Mouse (Mus musculus) testis, postnatal 14 days (tissue): Measurements from ENCODE around the gene Gm45837.

ENCODE experiments used
- DNase-seq: peaks from one replicate; pipeline ENCODE4 v3.0.0; 2021; ENCODE audit warnings: low spot score

The Gm45837 gene

DNA sequence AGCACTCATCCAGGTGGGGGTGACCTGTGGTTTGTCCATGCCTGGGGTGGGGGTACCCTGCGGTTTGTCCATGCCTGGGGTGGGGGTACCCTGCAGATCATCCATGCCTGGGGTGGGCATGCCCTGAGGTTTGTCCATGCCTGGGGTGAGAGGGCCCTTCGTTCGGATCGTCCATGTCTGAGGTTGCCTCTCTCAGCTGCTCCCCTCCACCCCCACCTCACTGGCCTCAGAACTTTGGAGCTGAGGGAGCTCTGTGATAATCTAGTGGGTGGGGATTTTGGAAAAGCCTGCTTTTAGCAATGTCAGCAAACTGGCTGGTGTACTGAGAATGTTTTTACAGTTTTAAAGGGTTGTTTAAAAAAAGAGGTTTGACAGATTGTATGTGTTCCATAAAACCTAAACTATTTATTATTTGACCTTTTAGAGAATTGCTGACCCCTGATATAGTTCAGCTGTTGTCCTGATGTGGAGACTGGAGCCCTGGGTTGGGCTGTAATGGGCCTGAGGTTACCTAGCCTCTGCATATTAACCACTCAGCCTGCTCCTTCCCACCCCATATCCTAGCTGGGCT is 18.7 kb upstream of the Gm45837 start:
- DNase-seq = no peak

DNA sequence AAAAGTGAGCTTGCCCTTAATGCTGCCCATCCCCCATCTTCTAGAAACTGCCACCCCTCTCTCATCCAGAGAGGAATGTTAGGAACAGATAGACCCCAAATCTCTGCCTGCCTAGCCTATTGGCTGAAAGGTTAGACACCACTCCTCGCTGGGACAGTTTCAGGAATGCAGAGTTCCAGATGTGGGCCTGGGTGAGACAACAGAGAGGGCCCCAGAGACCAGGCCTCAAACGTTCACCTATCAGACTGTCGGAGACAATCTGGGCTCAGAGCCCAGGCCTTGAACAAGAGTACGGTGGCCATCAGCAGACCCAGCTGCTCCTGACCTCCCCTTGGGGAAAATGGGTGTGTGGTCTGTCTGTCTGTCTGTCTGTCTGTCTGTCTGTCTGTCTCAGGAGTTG is 17.7 kb upstream of the Gm45837 start:
- DNase-seq = peak; percentile 41

DNA sequence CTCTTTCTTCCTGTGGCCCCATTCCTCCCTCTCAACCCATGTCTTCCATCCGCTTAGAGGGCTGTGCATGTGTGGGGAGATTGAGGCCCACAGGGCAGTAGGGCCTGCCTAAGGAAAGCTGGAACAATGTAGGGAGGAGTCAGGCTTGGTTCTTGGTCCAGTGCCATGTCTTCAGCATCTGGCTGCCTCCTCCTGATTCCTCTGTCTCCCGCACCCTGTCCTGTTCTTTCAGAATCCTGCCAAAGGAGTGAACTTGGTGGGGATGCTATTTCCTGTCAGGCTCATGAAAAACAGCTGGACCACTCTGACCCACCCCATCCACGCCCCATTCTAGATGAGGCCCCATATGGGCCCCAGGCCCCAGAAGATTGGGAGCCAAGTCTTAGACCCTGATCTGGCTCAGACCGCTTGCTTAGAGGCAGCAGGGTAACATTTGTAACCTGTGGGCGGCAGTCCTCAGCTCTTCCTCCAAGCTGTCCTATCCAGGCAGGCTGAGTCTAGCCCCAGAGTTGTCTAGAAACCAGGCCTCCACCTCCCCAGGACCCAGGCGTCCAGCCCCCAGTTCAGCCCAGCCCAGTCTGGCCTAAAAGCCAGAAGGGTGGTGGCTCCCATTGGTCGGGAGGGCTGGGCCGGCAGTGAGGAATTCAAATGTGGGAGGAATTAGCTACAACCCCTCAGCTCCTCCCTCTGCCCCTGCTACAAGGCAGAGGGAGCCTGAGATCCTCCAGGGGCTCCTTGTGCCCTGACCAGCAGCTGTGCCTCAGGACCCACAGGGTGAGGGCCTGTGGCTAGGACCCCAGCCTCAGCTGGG is 16.8 kb upstream of the Gm45837 start:
- peak; percentile 73 for DNase-seq

DNA sequence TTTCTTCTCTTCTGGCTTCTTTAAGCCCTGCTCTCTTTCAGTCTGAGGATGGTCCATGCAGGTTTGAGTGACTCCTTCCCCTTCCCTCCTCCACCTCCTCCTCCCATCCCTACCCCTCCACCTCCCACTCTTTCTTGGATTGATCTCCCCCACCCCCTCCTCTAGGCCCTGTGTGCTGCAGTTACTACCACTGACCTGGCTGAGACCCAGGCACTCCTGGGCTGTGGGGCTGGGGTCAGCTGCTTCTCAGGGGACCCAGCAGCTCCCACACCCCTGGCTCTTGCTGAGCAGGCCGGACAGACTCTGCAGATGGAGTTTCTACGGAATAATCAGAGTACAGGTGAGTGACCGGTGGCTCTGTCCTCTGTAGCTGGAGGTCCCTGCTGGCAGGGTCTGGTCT is 16.1 kb upstream of the Gm45837 start:
- no peak for DNase-seq

DNA sequence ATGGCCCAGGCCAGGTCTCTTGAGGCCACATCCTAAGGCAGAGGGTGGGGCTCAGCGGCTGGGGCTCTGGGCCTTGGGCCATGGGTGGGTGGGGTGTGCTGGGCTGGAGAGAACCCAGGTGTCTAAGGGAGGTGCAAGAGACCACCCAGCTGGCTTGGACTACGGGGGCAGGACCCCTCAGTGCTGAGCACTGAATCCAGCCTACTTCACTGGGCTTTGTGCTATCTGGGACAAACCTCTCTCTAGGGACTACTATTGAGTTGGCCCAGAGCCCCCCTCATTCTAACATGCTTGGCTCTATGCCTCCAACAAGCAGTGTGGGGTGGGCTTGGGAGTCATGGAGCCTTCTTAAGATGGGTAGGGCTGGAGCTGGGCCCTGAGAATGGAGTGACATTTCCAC is 15.2 kb upstream of the Gm45837 start:
- DNase-seq = no peak

DNA sequence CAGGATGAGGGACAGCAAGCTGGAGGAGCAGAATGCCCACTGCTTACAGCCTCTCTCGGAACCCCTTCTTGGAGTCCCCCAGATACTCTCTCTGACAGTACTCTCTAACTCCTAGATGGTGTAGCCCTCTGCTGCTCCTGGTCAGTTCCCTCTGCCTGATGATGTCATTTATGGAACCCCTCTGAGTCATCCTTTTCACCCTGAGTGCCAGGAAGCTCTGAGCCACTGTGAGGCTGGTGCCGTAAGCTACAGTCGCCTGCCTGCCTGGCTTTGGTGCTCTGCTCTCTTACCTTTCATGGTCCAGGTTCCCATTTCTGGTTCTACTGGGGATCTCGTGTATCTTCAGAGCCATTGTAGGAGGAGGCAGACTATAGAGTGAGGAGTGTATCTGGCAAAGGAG is 13.5 kb upstream of the Gm45837 start:
- no peak for DNase-seq

DNA sequence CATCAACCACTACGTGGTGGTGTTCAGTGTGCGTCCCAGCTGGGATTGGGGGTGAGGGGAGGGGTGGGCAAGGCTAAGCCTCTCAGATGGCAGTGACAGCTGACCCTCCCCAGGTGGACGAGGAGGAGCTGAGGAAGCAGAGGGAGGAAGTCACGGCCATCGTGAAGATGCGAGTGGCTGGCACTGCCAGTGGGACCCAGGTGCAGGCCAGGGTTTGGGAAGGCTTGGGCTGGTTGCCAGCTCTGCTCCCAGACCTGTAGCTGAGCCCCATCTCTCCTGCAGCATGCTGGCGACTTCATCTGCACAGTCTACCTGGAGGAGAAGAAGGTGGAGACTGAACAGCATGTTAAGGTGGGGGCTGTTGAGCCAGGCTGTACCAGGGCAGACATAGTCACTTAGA is 9.2 kb upstream of the Gm45837 start:
- DNase-seq = no peak

DNA sequence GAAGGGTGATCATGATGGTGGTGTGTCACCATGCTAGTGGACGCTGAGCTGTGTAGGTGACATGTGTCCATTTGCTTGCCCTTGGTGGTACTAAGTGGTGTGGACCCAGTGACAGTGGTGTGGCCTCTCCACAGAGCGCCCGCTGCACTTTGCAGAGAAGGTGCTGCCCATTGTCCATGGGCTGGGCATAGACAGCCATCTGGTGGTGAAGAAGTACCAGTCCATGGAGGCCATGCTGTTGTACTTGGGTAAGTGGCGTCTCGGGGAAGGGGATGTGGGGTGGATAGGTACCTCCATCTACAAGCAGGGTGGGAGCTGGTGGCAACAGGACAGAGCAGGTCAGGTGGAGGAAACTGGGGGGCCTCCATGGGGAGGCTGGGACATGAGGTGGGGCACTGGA is 6.9 kb upstream of the Gm45837 start:
- no peak for DNase-seq

DNA sequence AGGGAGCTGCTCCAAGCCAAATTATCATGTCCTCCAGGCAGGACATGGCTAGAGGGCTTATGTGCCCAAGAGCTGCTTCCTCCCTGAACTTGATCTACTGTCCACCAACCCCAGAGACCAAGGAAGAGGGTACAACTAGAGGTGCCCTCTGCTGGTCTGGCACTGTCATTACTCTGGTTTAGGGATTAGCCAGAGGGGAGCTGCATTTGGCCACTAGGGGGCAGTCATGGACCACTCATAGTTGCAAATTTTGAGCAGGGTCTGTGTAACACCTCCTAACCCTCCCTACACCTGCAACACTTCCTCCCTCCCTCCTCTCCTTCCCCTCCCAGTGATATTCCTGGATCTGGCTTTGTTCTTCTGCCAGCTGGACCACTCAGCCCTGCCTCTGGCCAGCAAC is 2.1 kb downstream of the Gm45837 start:
- DNase-seq = peak; percentile 70

DNA sequence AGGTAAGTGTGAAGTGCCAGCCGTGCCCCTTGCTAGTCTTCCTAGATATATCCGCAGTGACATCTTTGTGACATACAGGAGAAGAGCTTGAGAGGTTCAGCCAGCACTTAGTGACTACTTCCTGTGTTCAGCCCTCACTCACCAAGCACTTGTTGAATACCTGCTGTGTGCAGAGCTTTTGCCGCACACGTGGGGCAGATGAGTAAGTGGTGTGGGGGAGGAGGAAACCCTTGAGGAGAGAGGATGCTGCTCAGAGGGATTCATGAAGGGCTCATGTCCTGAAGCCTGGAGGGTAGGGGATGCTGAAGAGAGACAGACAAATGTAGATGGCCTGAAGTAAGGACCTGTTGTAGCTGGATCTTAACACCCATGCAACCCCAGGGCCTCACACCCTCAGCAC is 3.5 kb downstream of the Gm45837 start:
- no peak for DNase-seq

DNA sequence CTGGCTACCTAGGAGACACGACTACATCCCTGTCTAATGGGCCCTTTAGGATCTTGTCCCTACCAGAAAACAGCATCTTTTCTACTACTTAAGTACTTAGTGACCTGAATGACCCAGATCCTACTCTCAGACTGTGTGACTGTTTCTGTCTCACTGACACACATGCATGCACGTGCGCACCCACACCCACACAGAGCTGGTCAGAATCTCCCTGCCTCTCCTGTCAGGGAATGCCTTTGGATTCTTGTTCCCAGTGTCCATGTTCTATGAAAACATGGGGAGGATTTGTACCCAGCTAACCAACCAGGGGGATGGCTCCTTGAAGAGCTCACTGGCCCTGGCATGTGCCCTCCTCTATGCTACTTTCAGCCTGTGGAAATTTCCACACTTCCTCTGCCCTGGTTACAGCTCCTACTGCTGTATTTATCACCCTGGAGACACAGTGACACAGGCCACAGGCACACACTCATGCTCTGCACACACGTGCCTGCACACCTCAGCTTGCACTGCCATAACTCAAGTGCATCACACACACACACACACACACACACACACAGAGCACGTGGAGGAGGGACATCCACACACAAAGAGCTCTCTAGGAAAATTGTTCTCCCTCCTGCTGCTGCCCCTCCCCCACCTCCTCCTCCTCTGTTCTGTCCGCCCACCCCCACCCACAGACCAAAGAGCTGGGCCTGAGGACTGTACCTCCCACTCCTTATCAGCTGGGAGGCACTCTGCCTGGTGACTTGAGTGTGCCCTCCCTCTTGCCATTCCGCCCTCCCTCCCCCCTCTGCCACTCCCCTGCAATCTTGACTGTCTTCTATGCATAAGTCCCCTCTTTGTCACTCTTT is 4.2 kb downstream of the Gm45837 start:
- no peak for DNase-seq

DNA sequence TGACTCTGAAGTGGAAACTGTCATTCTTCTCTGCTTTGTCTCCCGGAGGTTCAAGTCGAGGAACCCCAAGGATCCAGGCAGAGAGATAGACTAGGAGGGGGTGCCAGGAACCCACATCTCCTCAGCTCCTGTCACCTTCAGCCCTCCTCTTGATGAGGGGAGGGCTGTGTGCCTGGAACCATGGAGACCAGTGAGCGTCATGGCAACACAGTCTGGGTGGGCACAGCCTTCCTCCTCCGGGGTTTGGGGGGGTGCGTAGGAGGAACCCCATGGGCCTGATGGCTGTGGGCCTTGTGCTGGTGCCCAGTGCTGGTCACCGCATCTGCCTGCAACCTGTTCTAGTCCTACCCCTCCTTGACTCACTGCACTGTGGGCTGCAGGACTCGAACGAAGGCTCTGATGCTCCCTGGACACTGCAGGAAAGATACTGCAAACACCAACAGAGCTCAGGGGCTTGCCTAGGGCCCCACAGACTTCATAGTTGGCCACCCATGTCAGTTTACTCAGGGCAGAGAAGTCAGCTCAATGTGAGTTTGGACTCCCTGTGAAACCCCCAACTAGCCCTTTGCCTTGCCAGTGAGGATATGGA is 4.9 kb downstream of the Gm45837 start:
- no peak for DNase-seq

DNA sequence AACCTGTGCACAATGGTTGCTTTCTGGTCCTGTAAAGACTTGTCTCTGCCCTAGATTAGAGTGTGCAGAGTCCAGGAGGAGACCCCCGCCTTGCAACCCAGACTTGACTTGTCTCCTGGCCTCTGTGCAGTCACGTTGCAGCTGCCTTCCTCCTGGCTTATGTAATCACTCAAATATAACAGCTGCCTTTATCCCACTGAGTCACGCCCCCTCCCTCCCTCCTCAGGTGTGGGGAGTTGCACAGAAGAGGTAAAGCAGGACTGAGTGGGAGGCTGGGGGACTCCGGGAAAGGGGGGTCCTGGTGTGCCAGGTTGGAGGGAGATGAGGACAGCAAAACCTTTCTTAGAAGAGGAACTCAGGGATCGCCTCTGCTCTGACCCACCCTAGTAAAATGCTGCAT is 5.7 kb downstream of the Gm45837 start:
- DNase-seq = no peak

DNA sequence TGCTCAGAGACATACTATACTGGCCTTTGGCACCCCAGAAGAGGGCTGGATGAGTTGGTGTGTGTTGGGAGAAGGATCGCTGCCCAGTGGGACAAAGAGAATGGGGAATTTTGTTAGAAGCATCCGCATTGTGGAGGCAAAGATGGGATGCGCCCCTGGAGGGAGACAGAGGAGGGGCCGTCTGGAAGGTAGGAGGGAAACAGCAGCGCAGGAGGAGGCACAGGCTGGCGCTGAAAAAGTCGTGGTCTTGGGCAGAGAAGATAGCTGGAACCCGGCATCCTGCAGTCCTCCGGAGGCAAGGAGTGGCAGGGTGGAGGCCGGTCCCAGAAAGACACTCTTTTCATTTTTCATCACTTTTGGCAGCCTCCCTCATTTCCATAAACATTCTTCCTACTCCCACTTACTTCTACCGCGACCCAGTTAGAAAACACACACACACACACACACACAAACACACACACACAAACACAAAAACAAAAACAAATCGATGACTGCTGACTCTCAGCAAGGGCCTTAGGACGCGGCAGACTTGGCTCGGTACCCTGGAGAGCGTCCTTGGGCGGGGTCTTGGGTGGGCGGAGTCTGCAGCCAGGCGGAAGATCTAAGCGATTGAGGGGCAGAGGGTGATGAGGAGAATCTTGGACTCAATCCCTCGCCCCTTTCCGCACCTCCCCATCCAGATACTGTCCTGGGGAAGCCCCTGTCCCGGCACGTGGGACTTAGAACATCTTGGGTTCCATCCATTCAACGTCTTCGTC is 8.5 kb downstream of the Gm45837 start:
- no peak for DNase-seq

DNA sequence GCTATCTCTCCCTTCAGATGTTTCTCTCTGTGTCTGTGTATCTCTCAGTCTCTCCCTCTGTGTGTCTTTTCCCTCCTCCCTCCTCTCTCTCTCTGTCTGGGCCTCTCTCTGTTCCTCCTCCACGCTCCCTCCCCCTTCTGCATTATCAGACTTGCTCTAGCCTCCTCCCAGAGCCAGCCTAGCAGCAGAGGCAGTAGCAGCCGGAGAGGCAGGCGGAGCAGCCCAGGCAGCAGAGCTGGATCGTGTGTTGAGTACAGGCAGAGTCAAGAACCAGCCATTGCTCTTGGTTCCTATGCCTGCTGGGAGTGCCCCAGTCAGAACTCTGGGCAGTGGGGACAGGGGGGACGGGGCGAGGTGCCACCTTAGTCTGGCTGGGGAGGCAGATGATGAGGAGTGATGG is 10.8 kb downstream of the Gm45837 start, which contains the start of gene Pde2a:
Pde2a (plus strand) TSS at position 163 of the 400 bp plus-strand sequence.
- DNase-seq = no peak

DNA sequence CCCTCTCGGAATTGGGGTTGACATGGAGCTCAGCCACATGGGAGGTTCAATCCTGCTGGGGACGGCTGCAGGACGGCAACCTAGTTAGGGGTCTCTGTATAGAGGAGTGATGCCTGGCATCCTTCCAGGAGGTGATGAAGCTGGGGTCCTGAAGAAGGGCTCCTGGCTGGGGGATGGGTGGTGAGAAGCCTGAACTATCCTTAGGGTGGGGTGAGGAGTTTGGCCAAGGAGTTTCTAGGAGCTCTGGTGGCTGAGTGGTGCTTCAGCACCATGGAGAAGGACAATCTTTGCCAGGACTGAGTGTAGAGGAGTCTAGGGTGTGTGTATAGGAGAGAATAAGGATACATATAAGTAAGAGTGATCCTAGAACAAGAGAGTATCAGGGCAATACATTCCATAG is 11.4 kb downstream of the Gm45837 start:
- DNase-seq = no peak

DNA sequence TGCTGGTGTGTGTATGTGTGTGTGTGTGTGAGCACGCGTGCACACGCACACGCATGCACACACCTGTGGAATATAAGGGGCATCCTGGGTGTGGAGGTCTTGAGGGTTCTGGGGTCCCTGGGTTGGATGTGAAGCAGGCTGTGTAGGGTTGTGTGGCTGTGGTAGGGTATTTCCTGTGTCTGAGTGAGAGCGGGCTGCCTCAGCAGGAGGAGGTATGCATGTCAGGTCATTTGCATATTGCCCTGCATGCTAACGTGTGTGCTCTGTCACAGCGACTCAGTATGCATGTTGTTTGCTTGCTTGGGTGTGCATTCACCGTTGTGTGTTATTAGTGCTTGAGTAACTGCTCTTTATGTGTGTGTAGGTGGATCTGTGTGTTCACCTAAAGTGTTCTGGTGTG is 12.0 kb downstream of the Gm45837 start:
- DNase-seq = no peak

DNA sequence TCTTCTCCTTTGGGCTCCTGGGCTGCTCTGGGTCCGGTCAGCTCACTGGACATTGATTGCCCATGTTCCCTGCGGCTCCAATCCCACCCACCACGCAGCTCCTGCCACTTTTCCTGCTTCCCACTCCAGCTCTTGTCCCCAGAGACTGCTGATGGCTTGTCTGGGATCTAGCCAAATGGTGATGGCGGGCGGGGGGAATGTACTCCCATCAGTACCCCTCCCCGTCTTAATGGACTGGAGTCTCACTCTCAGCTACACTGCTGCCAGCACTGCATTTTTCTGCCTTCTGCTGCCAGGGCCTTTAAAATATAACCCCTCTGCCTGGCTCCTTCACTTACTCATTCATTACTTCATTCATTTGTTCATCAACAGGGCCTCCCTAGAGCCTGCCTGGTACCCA is 13.3 kb downstream of the Gm45837 start:
- no peak for DNase-seq

DNA sequence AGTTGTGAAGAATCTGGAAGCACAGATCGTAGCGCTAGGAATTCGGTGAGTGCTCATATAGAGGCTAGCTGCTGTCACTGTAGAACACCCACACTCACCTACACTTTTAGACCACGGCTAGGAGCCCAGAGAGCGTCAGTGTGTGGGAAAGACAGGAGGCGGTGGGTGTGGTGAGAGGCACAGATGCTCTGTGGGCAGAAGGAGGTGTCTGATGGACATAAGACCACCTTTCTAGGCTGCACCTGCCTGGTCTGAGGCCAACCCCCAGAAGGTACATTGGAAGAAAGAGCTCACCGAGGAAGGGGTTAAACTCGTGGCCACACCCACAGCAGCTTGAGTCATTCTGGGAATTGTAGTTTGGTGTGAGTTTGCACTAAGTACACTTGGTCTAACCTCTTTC is 16.0 kb downstream of the Gm45837 start:
- no peak for DNase-seq

DNA sequence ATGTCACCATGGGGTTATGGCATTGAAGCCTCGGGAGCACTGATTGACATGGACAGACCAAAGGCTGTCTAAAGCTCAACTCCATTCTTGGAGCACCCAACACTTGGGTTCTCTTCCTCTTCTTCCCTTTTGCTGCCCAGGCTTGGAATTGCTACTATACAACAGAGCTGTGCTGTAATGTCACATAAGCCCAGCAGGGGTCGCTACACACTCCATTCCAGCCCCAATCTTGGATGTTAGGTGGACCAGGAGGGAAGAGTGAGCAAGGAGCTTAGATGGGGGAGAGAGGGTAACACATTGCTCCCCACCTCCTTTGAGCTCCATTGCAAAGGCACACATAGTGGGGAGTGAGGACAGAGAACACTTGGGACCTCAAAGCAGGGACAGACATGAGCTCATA is 17.1 kb downstream of the Gm45837 start:
- DNase-seq = no peak

DNA sequence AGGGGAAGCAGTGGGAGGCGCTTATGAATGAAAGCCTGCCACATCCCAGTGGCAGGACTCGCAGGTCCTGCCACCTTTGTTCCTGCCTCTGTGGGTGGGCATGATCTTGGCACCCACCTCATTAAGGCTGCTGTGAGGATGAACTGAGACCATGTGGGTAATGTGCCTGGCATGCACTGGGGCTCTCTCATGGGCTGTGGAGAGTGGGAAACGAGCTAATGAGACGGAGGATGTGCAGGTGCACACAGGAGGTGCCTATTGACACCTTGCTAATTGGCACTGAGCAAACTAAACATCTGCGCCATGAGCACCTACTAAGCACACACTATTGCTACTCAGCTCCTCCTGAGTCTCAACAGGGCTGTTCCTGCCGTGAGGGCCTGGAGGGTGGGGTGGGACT is 24.4 kb downstream of the Gm45837 start:
- DNase-seq = no peak

DNA sequence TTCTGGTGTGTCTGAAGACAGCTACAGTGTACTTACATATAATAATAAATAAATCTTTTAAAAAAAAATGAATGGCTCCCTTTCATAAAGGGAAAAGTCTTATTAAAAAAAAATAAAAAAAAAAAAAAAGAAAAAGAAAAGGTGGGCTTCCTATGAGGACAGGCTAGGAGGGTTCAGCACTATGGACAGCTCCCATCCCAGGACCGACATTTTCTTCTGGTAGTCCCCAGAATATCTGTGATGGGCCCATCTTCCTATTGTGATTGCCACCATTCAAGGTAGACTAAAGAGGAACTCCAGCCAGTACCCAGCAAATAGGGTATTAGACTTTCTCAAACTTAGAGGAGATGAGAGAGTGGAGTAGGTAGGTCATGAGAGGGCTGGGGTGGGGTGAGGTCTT is 27.2 kb downstream of the Gm45837 start:
- no peak for DNase-seq
